Mouse (Mus musculus) C2C12 (cell line): ENCODE data around the gene Nqo1.

Experiments used
- CTCF ChIP-seq: IDR thresholded peaks from one replicate; pipeline ENCODE4 v1.5.1; 2011; ENCODE audit not compliant: control insufficient read depth, insufficient read depth, insufficient read length
- FOSL1 ChIP-seq: IDR thresholded peaks from one replicate; pipeline ENCODE4 v1.8.0; 2011; ENCODE audit warnings: mild to moderate bottlenecking, low read length; ENCODE audit not compliant: poor library complexity, insufficient read depth, severe bottlenecking
- USF1 ChIP-seq: IDR thresholded peaks from one replicate; pipeline ENCODE4 v1.6.1; 2011; ENCODE audit warnings: low read depth, mild to moderate bottlenecking, control low read depth, moderate library complexity

DNA sequence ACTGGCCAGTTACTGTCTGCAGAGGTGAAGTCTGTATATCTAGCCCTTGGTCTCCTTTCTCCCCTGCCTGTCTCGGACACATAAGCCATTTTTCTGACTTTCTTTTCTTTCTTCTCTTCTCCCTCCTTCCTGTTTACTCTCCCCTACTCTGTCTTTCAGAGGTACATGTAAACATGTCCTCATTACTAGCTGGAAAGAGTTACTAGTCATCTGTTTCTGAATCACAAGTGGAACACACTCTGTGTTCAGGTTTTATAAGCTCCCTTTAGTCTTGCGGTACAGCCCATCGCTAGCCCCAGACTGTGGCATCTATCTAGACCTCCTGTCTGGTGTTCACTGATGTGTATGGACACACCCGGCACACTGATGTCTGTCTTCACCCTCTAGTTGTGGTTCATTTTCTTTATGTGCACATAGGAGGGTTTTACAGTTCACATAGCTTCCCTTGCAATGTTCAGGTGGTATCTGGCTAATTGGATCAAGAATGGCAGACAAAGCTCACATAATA is 45.4 kb upstream of the Nqo1 start:
- TF ChIP-seq CTCF (no peak), FOSL1 (no peak), USF1 (no peak)
